Mouse (Mus musculus) hindbrain, embryonic 14.5 days (tissue): ENCODE results near the gene Timp3. TPM values are rescaled to one million over a fixed set of nuclear protein-coding genes. Genes with fewer than 3 reads are reported as not detected.

Source experiments
- ATAC-seq: fragments of 200-750 bp; cut with Nextera tagmentation; 2 replicates; pipeline ENCODE4 v1.8.0; 2017; ENCODE audit warnings: moderate number of reproducible peaks, mild to moderate bottlenecking, moderate TSS enrichment, moderate library complexity; ENCODE audit not compliant: low FRiP score
- DNase-seq: peaks from one replicate; pipeline ENCODE4 v3.0.0-alpha.2; 2015; ENCODE audit warnings: low spot score
- H3K27ac ChIP-seq: fragments of 300-500 bp; sonication (generic); 2 replicates; pipeline ENCODE4 v1.5.1; 2014; ENCODE audit warnings: mild to moderate bottlenecking, moderate library complexity
- H3K27me3 ChIP-seq: fragments of 300-500 bp; sonication (generic); 2 replicates; pipeline ENCODE4 v1.6.1; 2014; ENCODE audit warnings: mild to moderate bottlenecking, low read length, mixed read lengths; ENCODE audit not compliant: control insufficient read depth, insufficient read depth
- H3K36me3 ChIP-seq: fragments of 300-500 bp; sonication (generic); replicated peaks from 2 replicates; pipeline ENCODE4 v1.6.1; 2014; ENCODE audit not compliant: control insufficient read depth, insufficient read depth
- H3K4me1 ChIP-seq: fragments of 300-500 bp; sonication (generic); replicated peaks from 2 replicates; pipeline ENCODE4 v1.6.1; 2014; ENCODE audit warnings: antibody characterized with exemption, low read length, mixed read lengths; ENCODE audit not compliant: control insufficient read depth, insufficient read depth
- H3K4me2 ChIP-seq: fragments of 300-500 bp; sonication (generic); replicated peaks from 2 replicates; pipeline ENCODE4 v1.6.1; 2014; ENCODE audit warnings: mild to moderate bottlenecking, moderate library complexity
- H3K4me3 ChIP-seq: fragments of 300-500 bp; sonication (generic); replicated peaks from 2 replicates; pipeline ENCODE4 v1.5.1; 2014; ENCODE audit warnings: mild to moderate bottlenecking, low read length
- H3K9ac ChIP-seq: fragments of 300-500 bp; sonication (generic); 2 replicates; pipeline ENCODE4 v1.6.1; 2014
- H3K9me3 ChIP-seq: fragments of 300-500 bp; sonication (generic); 2 replicates; pipeline ENCODE4 v1.6.1; 2016; ENCODE audit warnings: low read length; ENCODE audit not compliant: control insufficient read depth
- WGBS: fragments of 180-500 bp; shearing (Covaris S2); extraction: QIAGEN DNeasy Blood & Tissue Kit; methylation state at CpG from one replicate; pipeline ENCODE4 v1.1.7; 2014; 5-methylcytosine and 5-hydroxymethylcytosine counted together
- polyA plus RNA-seq: library from polyadenylated mRNA; unstranded; fragments of >200 nt; fragmentation: Nextera tagmentation; extraction: Ambion mirVana; gene quantifications from 2 replicates; pipeline ENCODE4 v1.2.1, GENCODE M21; 2014

The Timp3 gene
- 42.5 and 45.1 TPM in 2 replicates for polyA plus RNA-seq

DNA sequence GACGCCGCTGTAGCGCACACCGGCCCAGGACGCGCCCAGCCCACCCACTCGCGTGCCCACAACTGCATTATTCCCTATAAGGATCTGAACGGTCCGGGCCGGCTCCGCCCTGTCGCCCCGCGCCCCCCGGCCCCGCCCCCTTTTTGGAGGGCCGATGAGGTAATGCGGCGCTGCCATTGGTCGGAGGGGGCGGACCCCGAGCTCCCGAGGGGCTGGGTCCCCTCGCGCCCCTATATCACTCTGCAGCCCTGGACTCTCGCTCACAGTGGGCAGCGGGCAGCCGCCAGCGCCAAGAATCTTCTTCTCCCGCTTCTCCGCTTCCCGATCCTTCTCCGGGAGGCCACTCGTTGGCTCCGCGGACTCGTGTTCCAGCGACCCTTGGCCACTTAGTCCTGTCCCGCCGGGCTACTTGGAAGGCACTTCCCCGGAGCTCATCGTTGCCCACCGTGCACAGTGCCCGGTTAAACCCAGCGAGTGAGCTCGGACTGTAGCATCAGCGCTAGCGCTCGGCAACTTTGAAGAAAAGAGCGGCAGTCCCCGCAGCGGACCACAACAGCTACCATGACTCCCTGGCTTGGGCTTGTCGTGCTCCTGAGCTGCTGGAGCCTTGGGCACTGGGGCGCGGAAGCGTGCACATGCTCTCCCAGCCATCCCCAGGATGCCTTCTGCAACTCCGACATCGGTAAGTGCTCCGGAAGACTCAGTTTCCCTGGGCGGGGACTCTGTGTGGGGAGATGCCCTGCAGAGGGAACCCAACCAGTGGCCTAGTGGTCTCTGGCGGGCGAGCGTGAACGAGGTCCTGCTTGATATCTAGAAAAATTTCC is at the start of gene Timp3:
Gene Timp3 (plus strand): TSS at position 80 of the 824 bp plus-strand sequence.
- Histone ChIP-seq H3K9ac (peak within 1 kb of the TSS; percentile 75), H3K27me3 (peaks cover 13% of the 10 kb centered on the region), H3K27ac (no peak within 1 kb of the TSS), H3K4me2 (peak within 1 kb of the TSS; percentile 98), H3K9me3 (no peaks in the 10 kb centered on the region), H3K36me3 (no peaks in the 10 kb centered on the region), H3K4me1 (peaks cover 37% of the 10 kb centered on the region), H3K4me3 (peak within 1 kb of the TSS; percentile 40)
- DNase-seq (peak; percentile 63), ATAC-seq (peak; percentile 83)
- WGBS, result 1% methylated on average over 55 of the region's 65 CpGs

DNA sequence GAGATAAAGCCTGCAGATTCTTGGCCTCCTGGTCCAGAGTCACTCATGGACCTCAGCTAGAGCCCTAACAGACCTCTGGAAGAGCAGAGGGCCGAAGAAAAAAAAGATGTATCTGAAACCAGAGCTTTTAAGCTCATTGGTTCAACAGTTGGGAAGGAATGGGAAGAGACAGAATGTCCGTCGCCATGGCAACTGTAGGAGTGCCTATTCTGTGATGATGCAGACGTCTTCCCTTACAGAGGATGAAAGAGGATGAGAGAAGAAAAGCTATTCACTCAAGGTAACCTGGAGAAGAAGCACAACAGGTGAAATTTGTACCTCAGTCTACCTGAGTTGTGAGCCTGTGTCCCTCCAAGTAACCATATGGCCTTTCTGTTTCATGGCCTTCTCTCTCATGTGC is 44.0 kb upstream of the Timp3 start:
- WGBS, result 50% methylated on average over 4 of the region's 4 CpGs
- no peaks in the 10 kb centered on the region for H3K27me3 ChIP-seq
- no peaks in the 10 kb centered on the region for H3K36me3 ChIP-seq
- H3K9ac ChIP-seq, result no peak overlapping the region
- DNase-seq (peak; percentile 67), ATAC-seq (peak; percentile 46; the same call in 1 of the 2 replicates)
- H3K27ac ChIP-seq, result no peak overlapping the region
- no peak overlapping the region for H3K4me2 ChIP-seq
- H3K4me1 ChIP-seq, result 0 out of 2 replicates have a peak, but pooled peaks cover 4% of the 10 kb centered on the region
- H3K4me3 ChIP-seq, result no peak overlapping the region
- 0 out of 2 replicates have a peak, but pooled peaks cover 11% of the 10 kb centered on the region for H3K9me3 ChIP-seq

DNA sequence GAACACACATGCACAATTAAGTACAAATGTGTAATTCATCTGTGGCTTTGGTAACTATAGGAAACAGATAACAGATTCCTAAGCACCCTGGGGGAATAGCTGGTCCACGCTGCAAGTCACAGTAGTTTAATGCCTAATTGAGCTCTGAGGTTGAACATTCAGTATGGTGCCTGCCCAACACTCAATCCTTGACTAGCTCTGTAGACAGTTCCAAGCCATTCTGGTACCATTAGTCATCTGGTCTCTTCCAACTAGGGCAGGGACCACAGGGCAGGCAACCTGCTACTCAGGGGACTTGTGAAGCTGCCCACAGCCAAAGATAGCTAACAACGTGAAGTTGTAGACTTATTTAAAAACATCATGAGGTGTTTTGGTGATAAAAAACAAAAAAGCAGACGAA is 43.1 kb upstream of the Timp3 start:
- Histone ChIP-seq H3K4me3 (no peak overlapping the region), H3K9me3 (0 out of 2 replicates have a peak, but pooled peaks cover 11% of the 10 kb centered on the region), H3K9ac (no peak overlapping the region), H3K36me3 (no peaks in the 10 kb centered on the region), H3K4me2 (no peak overlapping the region), H3K4me1 (0 out of 2 replicates have a peak, but pooled peaks cover 4% of the 10 kb centered on the region), H3K27me3 (no peaks in the 10 kb centered on the region), H3K27ac (no peak overlapping the region)
- DNase-seq, result no peak
- 73% methylated on average over 3 of the region's 3 CpGs for WGBS
- no peak for ATAC-seq

DNA sequence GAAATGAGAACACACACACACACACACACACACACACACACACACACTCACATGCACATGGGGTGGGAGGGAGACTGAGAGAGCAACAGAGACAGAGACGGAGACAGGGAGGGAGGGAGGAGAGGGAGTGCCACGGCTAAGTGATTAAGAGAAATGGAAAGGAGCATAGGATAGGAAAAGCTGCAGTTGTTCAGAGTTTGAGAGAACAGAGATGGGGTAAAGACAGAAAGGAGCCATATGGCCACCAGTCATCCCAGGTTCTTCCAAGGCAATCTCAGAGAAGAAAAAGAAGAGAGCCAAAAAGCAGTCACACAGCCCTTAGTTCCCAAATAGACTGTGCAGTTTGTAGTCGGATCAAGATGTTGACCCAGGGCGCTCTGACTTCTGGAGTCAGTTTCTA is 42.1 kb upstream of the Timp3 start:
- 94% methylated on average over 4 of the region's 4 CpGs for whole genome bisulfite sequencing
- ATAC-seq (no peak), DNase-seq (no peak)
- Histone ChIP-seq H3K9me3 (0 out of 2 replicates have a peak, but pooled peaks cover 11% of the 10 kb centered on the region), H3K4me3 (no peak overlapping the region), H3K27ac (no peak overlapping the region), H3K4me2 (no peak overlapping the region), H3K27me3 (no peaks in the 10 kb centered on the region), H3K4me1 (0 out of 2 replicates have a peak, but pooled peaks cover 4% of the 10 kb centered on the region), H3K36me3 (no peaks in the 10 kb centered on the region), H3K9ac (no peak overlapping the region)

DNA sequence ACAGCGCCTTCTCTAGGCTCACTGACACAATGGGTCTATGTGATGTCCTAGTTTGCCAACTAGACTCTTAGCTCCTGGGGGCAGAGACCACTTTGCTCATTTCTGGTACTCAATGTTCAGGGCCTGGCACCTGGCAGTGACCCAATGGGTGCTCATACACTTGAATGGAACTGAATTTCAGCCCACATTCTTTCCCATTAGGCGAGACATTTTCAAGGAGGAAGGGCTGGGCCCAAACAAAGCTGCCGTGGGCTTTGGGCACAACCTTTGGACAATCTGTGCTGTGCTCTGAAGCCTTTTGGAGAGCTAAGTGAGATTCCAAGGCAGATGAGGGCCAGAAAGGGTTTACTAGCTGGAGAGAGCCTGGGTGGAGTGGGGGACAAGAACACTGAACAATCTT is 41.2 kb upstream of the Timp3 start:
- H3K9ac ChIP-seq, result no peak overlapping the region
- H3K36me3 ChIP-seq, result no peaks in the 10 kb centered on the region
- H3K4me1 ChIP-seq, result 0 out of 2 replicates have a peak, but pooled peaks cover 4% of the 10 kb centered on the region
- H3K9me3 ChIP-seq, result 0 out of 2 replicates have a peak, but pooled peaks cover 11% of the 10 kb centered on the region
- DNase-seq (no peak), ATAC-seq (no peak)
- H3K4me2 ChIP-seq, result no peak overlapping the region
- H3K27me3 ChIP-seq, result no peaks in the 10 kb centered on the region
- H3K27ac ChIP-seq, result no peak overlapping the region
- H3K4me3 ChIP-seq, result no peak overlapping the region
- WGBS, result 84% methylated on average over 3 of the region's 3 CpGs

DNA sequence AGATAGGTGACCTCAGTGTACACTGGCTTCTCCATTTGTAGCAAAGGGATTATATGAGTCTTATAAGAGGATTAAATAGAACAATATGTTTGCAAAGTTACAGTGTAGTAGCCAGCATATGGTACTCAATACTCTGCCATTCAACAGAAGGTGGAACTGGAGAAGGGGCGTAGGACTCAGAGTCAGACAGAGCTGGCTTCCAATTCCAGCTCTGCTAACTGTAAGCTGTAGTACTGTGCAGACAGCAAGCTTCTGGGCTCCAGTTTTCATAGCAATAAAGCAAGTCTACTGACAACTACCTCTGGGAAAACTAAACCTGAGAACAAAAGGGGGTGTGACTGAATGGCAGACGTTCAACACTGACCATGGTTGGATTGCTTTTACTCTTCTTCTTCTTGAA is 38.4 kb upstream of the Timp3 start:
- no peak overlapping the region for H3K4me3 ChIP-seq
- no peak overlapping the region for H3K27ac ChIP-seq
- H3K9me3 ChIP-seq, result 0 out of 2 replicates have a peak, but pooled peaks cover 11% of the 10 kb centered on the region
- no peak overlapping the region for H3K9ac ChIP-seq
- H3K36me3 ChIP-seq, result no peaks in the 10 kb centered on the region
- no peak for DNase-seq
- ATAC-seq, result no peak
- no peak overlapping the region for H3K4me2 ChIP-seq
- H3K4me1 ChIP-seq, result no peaks in the 10 kb centered on the region
- H3K27me3 ChIP-seq, result no peaks in the 10 kb centered on the region
- 83% methylated on average over 2 of the region's 2 CpGs for WGBS

DNA sequence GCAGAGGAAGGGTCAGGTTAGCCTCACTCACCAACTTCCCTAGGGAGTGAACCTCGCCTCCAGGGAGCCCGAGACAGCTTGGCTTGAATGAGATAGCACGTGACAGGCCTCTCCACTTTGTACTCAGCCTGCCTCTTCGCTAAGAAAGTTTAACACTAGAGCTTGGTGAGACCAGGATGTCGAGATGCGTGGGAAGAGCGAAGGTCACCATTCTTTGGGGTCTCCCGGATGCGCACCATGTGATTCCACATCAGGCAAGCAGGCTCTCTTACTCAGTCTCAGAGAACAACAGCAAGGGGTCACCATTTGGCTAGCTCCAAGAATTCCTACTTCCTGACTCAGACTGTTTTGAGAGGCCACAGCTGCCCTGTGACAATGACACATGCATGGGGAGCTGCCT is 35.6 kb upstream of the Timp3 start:
- no peak for DNase-seq
- Histone ChIP-seq H3K4me3 (no peak overlapping the region), H3K9ac (no peak overlapping the region), H3K9me3 (0 out of 2 replicates have a peak, but pooled peaks cover 11% of the 10 kb centered on the region), H3K4me1 (no peaks in the 10 kb centered on the region), H3K27me3 (no peaks in the 10 kb centered on the region), H3K4me2 (no peak overlapping the region), H3K36me3 (no peaks in the 10 kb centered on the region), H3K27ac (no peak overlapping the region)
- ATAC-seq, result no peak
- WGBS, result 86% methylated on average over 9 of the region's 9 CpGs

DNA sequence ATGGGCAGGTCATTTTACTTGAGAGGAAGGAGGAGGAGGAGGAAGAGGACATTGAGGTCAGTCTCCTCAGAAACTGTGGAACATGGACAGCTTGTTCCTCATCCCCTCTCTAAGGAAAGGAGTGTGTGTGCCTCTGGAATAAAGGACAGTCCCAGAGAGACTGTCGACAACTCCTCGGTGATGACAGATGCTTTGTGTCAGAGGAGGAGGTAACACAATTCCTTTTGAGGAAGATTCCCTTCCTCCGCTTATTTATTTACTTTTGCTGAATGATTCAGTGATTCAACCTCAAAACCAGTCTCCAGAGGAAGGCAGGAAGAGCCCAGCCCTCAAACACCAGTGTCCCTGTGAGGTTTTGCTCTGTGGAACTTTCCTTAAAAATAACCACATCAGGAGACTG is 29.9 kb upstream of the Timp3 start:
- no peaks in the 10 kb centered on the region for H3K27me3 ChIP-seq
- DNase-seq, result no peak
- no peak overlapping the region for H3K27ac ChIP-seq
- no peak overlapping the region for H3K4me3 ChIP-seq
- no peaks in the 10 kb centered on the region for H3K4me1 ChIP-seq
- H3K9me3 ChIP-seq, result no peaks in the 10 kb centered on the region
- no peak for ATAC-seq
- 72% methylated on average over 3 of the region's 3 CpGs for WGBS
- H3K9ac ChIP-seq, result no peak overlapping the region
- no peak overlapping the region for H3K4me2 ChIP-seq
- no peaks in the 10 kb centered on the region for H3K36me3 ChIP-seq

DNA sequence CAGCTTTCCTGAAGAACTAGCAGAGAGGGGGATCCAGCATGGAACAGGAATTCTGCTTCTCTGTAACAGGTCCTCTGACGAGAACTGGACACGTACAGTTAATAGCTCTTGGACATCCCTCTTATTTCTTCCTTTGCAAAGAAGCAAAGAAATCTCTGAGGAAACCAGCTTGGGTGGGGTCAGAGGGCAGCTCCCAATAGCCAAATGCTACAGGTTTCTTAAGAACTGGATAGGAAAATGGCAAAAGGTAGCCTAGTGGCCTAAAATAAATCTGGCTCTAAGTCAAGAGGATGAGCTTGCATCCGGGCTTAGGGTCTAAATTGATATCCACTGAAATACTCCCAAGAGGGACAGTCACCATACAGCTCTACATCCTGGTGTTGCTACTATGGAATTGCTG is 27.3 kb upstream of the Timp3 start:
- WGBS, result 82% methylated on average over 3 of the region's 3 CpGs
- Histone ChIP-seq H3K4me1 (no peaks in the 10 kb centered on the region), H3K27ac (no peak overlapping the region), H3K4me3 (no peak overlapping the region), H3K4me2 (no peak overlapping the region), H3K36me3 (no peaks in the 10 kb centered on the region), H3K9ac (no peak overlapping the region), H3K9me3 (no peaks in the 10 kb centered on the region), H3K27me3 (no peaks in the 10 kb centered on the region)
- ATAC-seq (no peak), DNase-seq (no peak)
